Comparison of ENCODE assay signal across 8 mouse cellular contexts in the genomic region with DNA sequence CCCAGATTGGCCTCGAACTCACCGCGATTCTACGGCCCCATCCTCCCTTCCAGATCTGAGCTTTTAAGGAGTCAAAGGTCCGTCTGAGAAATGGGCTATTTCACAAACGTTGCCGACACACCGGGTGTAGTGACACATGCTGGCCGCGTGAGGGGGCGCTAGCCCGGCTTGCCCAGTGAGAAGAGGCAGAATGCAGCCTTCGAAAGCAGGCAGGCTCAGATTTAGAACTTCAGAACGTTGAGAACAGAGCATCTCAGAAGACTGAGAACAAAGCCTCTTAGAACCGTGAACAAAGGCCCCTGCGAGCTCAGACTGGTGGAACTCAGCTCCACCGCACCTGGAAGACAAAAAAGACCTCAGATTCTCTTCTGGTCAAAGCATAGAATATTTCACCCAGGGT. TPM values are rescaled to one million over a fixed set of nuclear protein-coding genes. Genes with fewer than 3 reads are reported as not detected.
DNase-seq lines count a peak whose midpoint lies in the region; ATAC-seq lines count a peak whose summit lies in the region.

No protein-coding gene starts in this region.

- 4% methylated on average over 17 of the region's 17 CpGs for WGBS in hindbrain, embryonic 13.5 days

- peak; percentile 94 for DNase-seq in NIH3T3 (ENCODE audit: low read depth)
- peak; percentile 84 to 85 for DNase-seq in cerebellum, postnatal 14 days
- DNase-seq in frontal cortex, postnatal 14 days (ENCODE audit: low spot score in 2 of 2): peak; percentile 70 to 71
- peak; percentile 73 to 75 for DNase-seq in layer of hippocampus, postnatal 36 days
- DNase-seq in lung, postnatal 36 days: peak; percentile 85
- DNase-seq in retina, postnatal 1 day: peak; percentile 86
- peak; percentile 77 for DNase-seq in urinary bladder, postnatal 14 days (ENCODE audit: low spot score)

- ATAC-seq in hindbrain, embryonic 13.5 days (ENCODE audit: low FRiP score): no peak

- H3K27me3 ChIP-seq in hindbrain, embryonic 13.5 days: no peaks in the 10 kb centered on the region

- peaks cover 36% of the 10 kb centered on the region for H3K4me1 ChIP-seq in hindbrain, embryonic 13.5 days (replicated peaks)

- H3K4me3 ChIP-seq in hindbrain, embryonic 13.5 days: peak overlapping the region; percentile 83

- peak overlapping the region; percentile 47 for H3K4me2 ChIP-seq in hindbrain, embryonic 13.5 days

- peaks cover 17% of the 10 kb centered on the region for H3K36me3 ChIP-seq in hindbrain, embryonic 13.5 days

- H3K9me3 ChIP-seq in hindbrain, embryonic 13.5 days: no peaks in the 10 kb centered on the region

- H3K27ac ChIP-seq in hindbrain, embryonic 13.5 days: peak overlapping the region; percentile 87

- peak overlapping the region; percentile 43; the same call in 1 of the 2 replicates for H3K9ac ChIP-seq in hindbrain, embryonic 13.5 days

RNA-seq across cellular contexts. Expression of a gene that starts 0.9 kb away (rescaled TPM):
- polyA plus RNA-seq in hindbrain, embryonic 13.5 days (2015; fragmentation: Nextera tagmentation; extraction: Ambion mirVana): 2.8 and 2.9 TPM in 2 replicates
- 100 to 1,000 TPM; 146 to 149 TPM for total RNA-seq in layer of hippocampus, postnatal 36 days (2021)

RNA-seq across cellular contexts. Expression of a gene that starts 17.4 kb away (rescaled TPM):
- polyA plus RNA-seq in hindbrain, embryonic 13.5 days (2015; fragmentation: Nextera tagmentation; extraction: Ambion mirVana): 6.1 and 8.2 TPM in 2 replicates
- 1 to 10 TPM; 2.4 to 2.7 TPM for total RNA-seq in layer of hippocampus, postnatal 36 days (2021)

RNA-seq across cellular contexts. Expression of a gene that starts 31.5 kb away (rescaled TPM):
- 6.6 and 7.3 TPM in 2 replicates for polyA plus RNA-seq in hindbrain, embryonic 13.5 days (2015; fragmentation: Nextera tagmentation; extraction: Ambion mirVana)
- 1 to 10 TPM; 5.8 to 8.2 TPM for total RNA-seq in layer of hippocampus, postnatal 36 days (2021)

RNA-seq across cellular contexts. Expression of a gene that starts 32.1 kb away (rescaled TPM):
- 0.78 and 0.83 TPM in 2 replicates for polyA plus RNA-seq in hindbrain, embryonic 13.5 days (2015; fragmentation: Nextera tagmentation; extraction: Ambion mirVana)
- not detected for total RNA-seq in layer of hippocampus, postnatal 36 days (2021)

RNA-seq across cellular contexts. Expression of a gene that starts 49.7 kb away (rescaled TPM):
- 307 and 317 TPM in 2 replicates for polyA plus RNA-seq in hindbrain, embryonic 13.5 days (2015; fragmentation: Nextera tagmentation; extraction: Ambion mirVana)
- total RNA-seq in layer of hippocampus, postnatal 36 days (2021): 1,000 to 10,000 TPM; 2,055 to 2,361 TPM
